Mouse (Mus musculus) WW6 (cell line): ENCODE results near the gene Ecsit.
"Not testable (repeated sequence)": the region's sequence is repeated elsewhere in the genome, so short reads cannot be mapped to it uniquely, and the experiment has no call there.

Source experiments
- DNase-seq: peaks from one replicate; pipeline ENCODE4 v3.0.0-alpha.2; 2013; ENCODE audit warnings: low read depth, low spot score

Gene Ecsit

GRCm38 (mm10) chr9:22089986-22090385 is 4.7 kb upstream of the Ecsit start:
- DNase-seq: no peak

- no peak for DNase-seq
These were observed 4.0 kb upstream of the Ecsit start for GRCm38 (mm10) chr9:22089281-22089680.

DNA sequence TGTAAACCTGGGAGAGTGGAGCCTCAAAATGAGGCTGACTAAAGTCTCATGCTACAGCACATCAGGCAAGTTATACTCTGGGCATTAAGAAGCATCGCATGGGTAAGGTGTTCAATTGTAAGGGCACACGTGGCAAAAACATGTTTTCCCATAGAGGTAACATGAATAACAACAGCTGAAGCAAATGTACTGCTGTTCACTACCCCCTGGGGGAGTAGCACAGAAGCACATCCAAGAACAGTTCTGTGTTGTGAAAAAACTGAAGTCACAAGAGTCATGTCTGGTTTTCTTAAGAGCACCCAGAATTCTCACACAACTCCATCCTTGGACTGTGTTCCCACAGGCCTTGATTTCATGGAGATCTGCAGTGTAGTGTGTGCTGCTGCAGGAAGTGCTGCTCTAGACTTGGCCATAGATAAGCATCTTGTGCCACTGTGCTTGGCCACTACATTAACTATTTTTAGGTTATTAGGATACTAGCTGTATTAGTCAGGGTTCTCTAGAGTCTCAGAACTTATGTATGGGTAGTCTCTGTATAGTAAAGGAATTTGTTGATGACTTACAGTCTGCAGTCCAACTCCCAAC is 1.9 kb upstream of the Ecsit start:
- DNase-seq: no peak

DNA sequence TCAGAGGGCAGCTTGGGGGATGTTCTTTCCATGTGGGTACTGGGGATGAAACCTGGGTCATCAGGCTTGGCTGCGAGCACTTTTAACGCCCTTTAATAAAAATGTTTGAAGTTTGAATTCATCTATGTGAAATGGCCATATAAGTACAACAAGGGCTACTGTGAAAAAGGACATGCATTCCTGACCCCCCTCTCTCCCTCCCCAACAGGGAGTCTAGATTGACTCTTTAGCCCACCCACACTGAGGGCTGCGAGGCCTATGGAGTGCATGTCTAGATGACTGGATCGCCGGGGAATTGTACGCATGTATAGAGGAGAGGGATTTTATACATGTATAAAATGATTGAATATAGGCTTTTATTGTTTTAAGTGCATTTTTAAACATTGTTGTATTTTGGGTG is 774 bp upstream of the Ecsit start:
- no peak for DNase-seq

DNA sequence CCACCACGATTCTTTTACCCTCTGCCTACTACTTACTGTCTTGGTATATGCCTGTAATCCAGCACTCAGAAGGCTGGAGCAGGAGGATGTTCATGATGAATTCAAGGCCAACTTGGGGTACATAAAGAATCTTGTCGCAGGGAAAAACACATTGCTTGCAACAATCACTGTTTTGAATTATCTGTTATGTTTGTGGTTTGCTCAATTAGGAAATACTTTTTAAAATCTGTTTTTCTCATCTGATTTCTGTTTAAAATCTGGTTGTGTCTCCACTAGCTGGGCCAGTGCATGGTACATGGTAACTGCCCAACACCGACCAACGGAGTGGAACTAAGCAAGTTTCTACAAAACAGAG is 594 bp downstream of the Ecsit start:
- no peak for DNase-seq

DNA sequence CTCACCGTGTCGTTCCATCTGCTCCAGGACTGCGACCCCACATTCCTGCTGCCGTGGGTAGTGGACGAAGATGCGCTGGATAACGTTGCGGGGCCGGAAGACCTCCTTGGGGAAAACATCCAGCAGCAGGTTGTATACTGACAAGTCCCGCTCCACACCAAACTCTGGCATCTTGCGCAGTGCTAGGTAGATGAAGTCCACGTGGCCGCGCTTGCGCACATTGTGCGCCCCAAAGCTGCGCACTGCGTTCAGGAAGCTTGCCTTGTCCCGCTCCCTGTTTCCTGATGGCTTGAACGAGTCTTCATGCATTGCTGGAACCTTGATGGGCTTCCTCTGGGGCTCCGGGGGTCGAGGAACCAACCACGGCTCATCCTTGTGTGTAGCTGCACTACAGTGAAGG is 9.0 kb downstream of the Ecsit start:
- DNase-seq: no peak

- not testable (repeated sequence) for DNase-seq
These were observed 9.5 kb downstream of the Ecsit start for GRCm38 (mm10) chr9:22075778-22076177.

- no peak for DNase-seq
These were observed 13.0 kb downstream of the Ecsit start for GRCm38 (mm10) chr9:22072276-22072675.

GRCm38 (mm10) chr9:22070791-22071573 is 14.3 kb downstream of the Ecsit start, which contains the start of the genes Gm49318 and Zfp653:
Gene Gm49318, minus strand, starts transcription at chr9:22071259.
Gene Zfp653, minus strand, starts transcription at chr9:22071376.
- DNase-seq: peak; percentile 87

GRCm38 (mm10) chr9:22069881-22070553 is 15.2 kb downstream of the Ecsit start:
- no peak for DNase-seq

DNA sequence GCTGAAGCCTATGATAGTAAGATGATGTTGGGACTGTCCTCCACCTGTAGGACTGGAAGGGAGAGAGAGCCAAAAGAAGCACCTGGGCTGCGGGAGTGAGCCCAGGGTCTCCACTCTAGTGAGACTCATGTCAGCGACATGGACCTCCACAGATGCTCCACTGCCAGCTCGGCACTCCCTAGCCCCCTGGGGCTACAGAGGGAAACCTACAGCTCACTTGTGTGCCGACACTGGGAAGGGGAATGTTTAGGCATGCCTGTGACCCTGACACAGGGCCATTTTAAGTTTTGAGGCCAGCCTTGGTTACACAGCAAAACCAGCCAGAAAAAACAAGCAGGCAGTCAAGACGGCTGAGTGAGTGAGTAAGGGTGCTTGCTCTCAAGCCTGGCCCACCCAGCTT is 18.0 kb downstream of the Ecsit start:
- no peak for DNase-seq

DNA sequence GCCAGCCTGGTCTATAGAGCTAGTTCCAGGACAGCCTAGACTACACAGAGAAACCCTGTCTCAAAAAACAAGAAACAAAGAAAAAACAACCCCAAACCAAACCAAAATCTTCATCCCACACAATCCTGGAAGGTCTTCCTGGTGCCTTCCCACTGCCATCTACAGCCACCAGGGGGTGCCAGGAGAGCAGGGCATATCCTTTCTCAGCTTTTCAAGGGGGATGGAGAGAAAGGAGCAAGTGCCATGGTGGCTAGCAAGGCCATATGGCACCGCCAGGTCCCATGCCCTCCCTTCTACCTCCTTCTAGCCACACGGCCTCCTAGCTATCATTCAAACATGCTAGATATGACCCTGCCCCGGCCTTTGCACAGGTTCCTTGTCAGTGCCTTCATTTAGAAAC is 18.8 kb downstream of the Ecsit start:
- no peak for DNase-seq

DNA sequence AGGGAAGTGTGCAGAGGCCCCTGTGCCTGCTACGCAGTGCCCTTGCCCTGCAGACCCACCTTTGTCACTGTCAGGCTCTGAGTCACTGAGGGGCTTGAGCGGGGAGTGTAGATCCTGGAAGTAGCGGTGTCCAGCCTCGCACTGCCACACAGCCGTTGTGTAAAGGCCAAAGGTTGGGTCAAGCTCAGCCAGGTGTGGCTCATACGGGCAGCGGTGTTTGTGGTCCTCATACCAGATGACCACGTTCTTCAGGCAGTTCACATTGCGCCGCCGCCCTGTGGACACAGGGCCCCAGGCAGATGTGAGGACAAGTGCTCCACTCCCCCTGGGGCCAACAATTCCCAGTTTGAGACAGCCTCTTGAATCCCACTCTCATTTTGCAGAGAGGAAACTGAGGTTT is 19.6 kb downstream of the Ecsit start:
- no peak for DNase-seq

GRCm38 (mm10) chr9:22064341-22064740 is 20.9 kb downstream of the Ecsit start:
- DNase-seq: no peak

DNA sequence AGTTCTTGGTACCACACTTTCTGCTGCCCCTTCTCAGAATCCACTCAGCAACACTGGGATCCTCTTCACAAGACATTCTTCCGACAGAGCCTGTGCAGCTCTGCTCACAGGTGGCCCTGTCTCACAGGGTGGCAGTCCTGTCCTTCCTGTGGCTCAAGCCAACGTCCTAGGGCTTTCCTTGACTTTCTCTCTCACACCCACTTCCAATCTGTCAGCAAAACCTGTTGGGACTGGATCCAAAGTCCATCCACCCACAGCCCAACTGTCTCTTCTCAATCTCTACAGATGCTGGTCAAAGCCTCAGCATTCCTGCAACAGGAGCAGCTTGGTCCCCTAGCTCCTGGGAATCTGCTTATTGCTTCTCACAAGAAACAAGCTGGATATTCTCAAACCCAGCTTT is 23.9 kb downstream of the Ecsit start:
- DNase-seq: no peak

- DNase-seq: no peak
These were observed 27.2 kb downstream of the Ecsit start for GRCm38 (mm10) chr9:22058011-22058424.

DNA sequence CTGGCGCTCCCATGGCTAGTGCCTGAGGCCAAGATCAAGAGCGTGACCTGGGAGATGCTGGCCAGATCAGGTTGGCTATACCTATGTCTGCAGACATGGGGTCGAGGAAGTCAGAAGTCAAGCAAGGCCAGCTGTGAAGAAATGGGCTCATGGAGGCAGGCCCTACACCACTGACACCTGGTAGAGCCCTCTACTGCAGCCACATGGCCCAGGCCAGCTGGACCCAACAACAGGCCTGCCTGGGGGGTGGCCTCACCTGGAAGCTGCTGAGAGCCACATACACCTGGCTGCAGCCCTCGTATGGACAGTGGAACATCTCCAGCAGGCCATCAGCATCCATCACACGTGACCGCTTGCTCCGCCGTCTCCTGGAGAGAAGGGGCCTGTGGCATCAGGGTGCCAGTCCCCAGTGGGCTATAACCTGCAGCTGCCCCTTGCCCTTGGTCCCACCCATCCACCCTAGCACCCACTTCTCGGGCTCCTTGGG is 28.2 kb downstream of the Ecsit start:
- DNase-seq: no peak

DNA sequence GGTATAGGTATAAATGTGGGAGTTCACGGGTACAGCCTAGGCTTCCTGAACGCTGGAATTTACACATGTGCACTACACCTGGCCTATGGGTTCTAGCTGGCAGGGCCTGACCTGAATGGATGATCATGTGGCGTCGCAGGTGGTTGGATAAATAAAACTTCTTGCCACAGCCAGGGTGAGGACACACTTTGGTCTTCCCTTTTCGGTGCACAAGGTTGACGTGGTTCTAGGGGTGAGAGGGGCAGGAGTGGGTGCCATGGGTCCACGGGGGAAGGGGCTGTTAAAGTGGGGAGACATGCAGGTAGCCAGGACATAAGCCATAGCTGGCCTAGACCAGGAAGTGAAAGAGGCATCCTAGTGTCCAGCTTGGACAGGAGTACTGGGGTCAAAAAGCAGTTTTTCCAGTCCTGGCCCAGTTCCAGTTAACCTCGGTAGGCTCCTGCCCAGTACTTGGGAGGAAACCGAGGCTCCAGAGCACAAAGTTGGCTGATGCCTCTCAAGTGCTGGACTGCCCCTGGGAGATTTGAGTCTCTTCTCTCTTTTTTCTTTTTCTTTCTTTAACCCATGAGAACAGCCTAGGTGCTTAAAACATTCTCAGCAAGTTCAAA is 28.8 kb downstream of the Ecsit start:
- no peak for DNase-seq

DNA sequence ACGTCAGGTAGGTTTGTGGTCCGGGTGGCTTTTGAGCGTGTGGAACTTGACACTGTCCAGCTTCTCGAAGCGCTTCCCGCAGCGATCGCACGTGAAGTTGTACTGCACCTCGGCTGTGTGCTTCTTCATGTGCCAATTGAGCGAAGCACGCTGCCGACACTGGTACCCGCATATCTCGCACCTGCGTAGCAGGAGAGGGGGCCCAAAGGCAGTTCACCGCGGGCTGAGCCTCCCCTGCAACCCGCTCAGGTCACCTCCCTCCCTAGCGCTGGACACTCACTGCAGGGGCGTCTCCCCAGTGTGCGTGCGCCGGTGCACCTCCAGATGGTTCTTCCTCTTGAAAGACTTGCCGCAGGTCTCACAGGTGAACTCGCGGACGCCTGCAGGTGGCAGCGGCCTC is 29.5 kb downstream of the Ecsit start:
- no peak for DNase-seq

- peak; percentile 81 for DNase-seq
These were observed 30.7 kb downstream of the Ecsit start for GRCm38 (mm10) chr9:22054411-22055076.

GRCm38 (mm10) chr9:22053657-22054056 is 31.6 kb downstream of the Ecsit start:
- no peak for DNase-seq

DNA sequence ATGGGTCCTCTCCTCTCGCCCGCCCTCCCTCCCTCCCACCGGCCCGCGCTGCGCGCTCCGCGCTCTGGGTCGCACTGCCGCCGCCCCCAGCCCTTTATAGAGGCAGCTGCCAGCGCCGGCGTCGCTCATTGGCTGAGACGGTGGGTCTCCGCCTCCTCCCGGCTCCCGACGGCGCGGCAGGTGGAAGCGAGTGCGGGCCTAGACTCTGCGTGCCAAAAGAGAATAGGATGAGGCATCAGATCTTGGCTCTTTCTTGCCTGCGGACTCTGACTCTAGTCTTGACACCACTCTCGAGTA is 33.3 kb downstream of the Ecsit start, which contains the start of gene Elavl3:
Gene Elavl3, minus strand, starts transcription at position 66 of the 297 bp plus-strand sequence.
- DNase-seq: peak; percentile 61
